Mouse (Mus musculus): ENCODE data around the gene Olfr635. TPM values are rescaled to one million over a fixed set of nuclear protein-coding genes. Genes with fewer than 3 reads are reported as not detected.
"Not testable (repeated sequence)": the region's sequence is repeated elsewhere in the genome, so short reads cannot be mapped to it uniquely, and the experiment has no call there.

Olfr635 gene
- under 1 TPM in 1 of 2 experiments, not detected in 1; 0.05 TPM for polyA plus RNA-seq (2017; shearing (Covaris generic))

- no peak for ATAC-seq
These were observed at the start of gene Olfr635 for GRCm38 (mm10) chr7:103970852-103971251. Gene Olfr635, plus strand, starts transcription at chr7:103971152.

GRCm38 (mm10) chr7:103928525-103928924 lies 42.4 kb upstream of the Olfr635 start, which contains the start of gene Olfr631:
Gene Olfr631, plus strand, starts transcription at chr7:103928825.
- no peak for ATAC-seq

- ATAC-seq: no peak
These were observed 36.7 kb upstream of the Olfr635 start, which contains the start of gene Olfr632 for GRCm38 (mm10) chr7:103934264-103934663. Gene Olfr632, plus strand, starts transcription at chr7:103934347.

- peak; percentile 49 for ATAC-seq
These were observed 28.2 kb upstream of the Olfr635 start for GRCm38 (mm10) chr7:103942730-103943129.

GRCm38 (mm10) chr7:103944137-103944536 lies 26.8 kb upstream of the Olfr635 start, which contains the start of gene Olfr633:
Gene Olfr633, plus strand, starts transcription at chr7:103944437.
- no peak for ATAC-seq

- not testable (repeated sequence) for ATAC-seq
These were observed 4.1 kb upstream of the Olfr635 start for GRCm38 (mm10) chr7:103966873-103967272.

- no peak for ATAC-seq
These were observed 830 bp downstream of the Olfr635 start for GRCm38 (mm10) chr7:103971782-103972181.

GRCm38 (mm10) chr7:103998446-103998845 lies 27.5 kb downstream of the Olfr635 start, which contains the start of gene Olfr638:
Gene Olfr638, plus strand, starts transcription at chr7:103998746.
- no peak for ATAC-seq

- no peak for ATAC-seq
These were observed 28.2 kb downstream of the Olfr635 start for GRCm38 (mm10) chr7:103999124-103999523.

- no peak for ATAC-seq
These were observed 46.3 kb downstream of the Olfr635 start, which contains the start of gene Olfr639 for GRCm38 (mm10) chr7:104017203-104017602. Gene Olfr639, minus strand, starts transcription at chr7:104017303.

- ATAC-seq: no peak
These were observed 48.0 kb downstream of the Olfr635 start for GRCm38 (mm10) chr7:104018953-104019352.

GRCm38 (mm10) chr7:104021651-104022050 lies 50.7 kb downstream of the Olfr635 start:
- ATAC-seq: no peak

- no peak for ATAC-seq
These were observed 54.5 kb downstream of the Olfr635 start, which contains the start of gene Olfr640 for GRCm38 (mm10) chr7:104025473-104025872. Gene Olfr640, minus strand, starts transcription at chr7:104025573.

- no peak for ATAC-seq
These were observed 56.0 kb downstream of the Olfr635 start for GRCm38 (mm10) chr7:104026978-104027377.

GRCm38 (mm10) chr7:104035145-104035544 lies 64.2 kb downstream of the Olfr635 start, which contains the start of gene Olfr641:
Gene Olfr641, plus strand, starts transcription at chr7:104035445.
- no peak for ATAC-seq

Other genes starting within 250 kb of the Olfr635 start
- gene Olfr628, start 240.8 kb upstream of the Olfr635 start, polyA plus RNA-seq (2017; shearing (Covaris generic)): not detected
- gene Olfr629, start 226.2 kb upstream of the Olfr635 start, polyA plus RNA-seq (2017; shearing (Covaris generic)): not detected
- not detected for gene Olfr630, start 213.8 kb upstream of the Olfr635 start, polyA plus RNA-seq (2017; shearing (Covaris generic))
- gene Olfr69, start 199.6 kb upstream of the Olfr635 start, polyA plus RNA-seq (2017; shearing (Covaris generic)): not detected
- not detected for gene Olfr68, start 191.5 kb upstream of the Olfr635 start, polyA plus RNA-seq (2017; shearing (Covaris generic))
- not detected for gene Olfr67, start 179.3 kb upstream of the Olfr635 start, polyA plus RNA-seq (2017; shearing (Covaris generic))
- gene Hbb-bt, start 157.2 kb upstream of the Olfr635 start, polyA plus RNA-seq (2017; shearing (Covaris generic)): 1 to 10 TPM in 1 of 2 experiments, not detected in 1; 2.4 TPM
- 1 to 10 TPM; 3.4 to 7.7 TPM for gene Hbb-bs, start 143.1 kb upstream of the Olfr635 start, polyA plus RNA-seq (2017; shearing (Covaris generic))
- gene Hbb-bh2, start 130.6 kb upstream of the Olfr635 start, polyA plus RNA-seq (2017; shearing (Covaris generic)): not detected
- gene Hbb-bh1, start 128.0 kb upstream of the Olfr635 start, polyA plus RNA-seq (2017; shearing (Covaris generic)): not detected
- gene Hbb-y, start 117.9 kb upstream of the Olfr635 start, polyA plus RNA-seq (2017; shearing (Covaris generic)): not detected
- gene Olfr66, start 84.9 kb upstream of the Olfr635 start, polyA plus RNA-seq (2017; shearing (Covaris generic)): under 1 TPM in 1 of 2 experiments, not detected in 1; 0.13 TPM
- gene Olfr64, start 76.7 kb upstream of the Olfr635 start, polyA plus RNA-seq (2017; shearing (Covaris generic)): under 1 TPM in 1 of 2 experiments, not detected in 1; 0.07 TPM
- not detected for gene Olfr65, start 67.7 kb upstream of the Olfr635 start, polyA plus RNA-seq (2017; shearing (Covaris generic))
- not detected for gene Olfr631, start 42.3 kb upstream of the Olfr635 start, polyA plus RNA-seq (2017; shearing (Covaris generic))
- gene Olfr632, start 36.8 kb upstream of the Olfr635 start, polyA plus RNA-seq (2017; shearing (Covaris generic)): not detected
- not detected for gene Olfr633, start 26.7 kb upstream of the Olfr635 start, polyA plus RNA-seq (2017; shearing (Covaris generic))
- not detected for gene Olfr638, start 27.6 kb downstream of the Olfr635 start, polyA plus RNA-seq (2017; shearing (Covaris generic))
- gene Olfr639, start 46.2 kb downstream of the Olfr635 start, polyA plus RNA-seq (2017; shearing (Covaris generic)): under 1 TPM in 1 of 2 experiments, not detected in 1; 0.08 TPM
- gene Olfr640, start 54.4 kb downstream of the Olfr635 start, polyA plus RNA-seq (2017; shearing (Covaris generic)): not detected
- gene Olfr641, start 64.3 kb downstream of the Olfr635 start, polyA plus RNA-seq (2017; shearing (Covaris generic)): not detected
- gene Olfr642, start 81.5 kb downstream of the Olfr635 start, polyA plus RNA-seq (2017; shearing (Covaris generic)): not detected
- not detected for gene 4930516K23Rik, start 90.3 kb downstream of the Olfr635 start, polyA plus RNA-seq (2017; shearing (Covaris generic))
- not detected for gene Olfr644, start 100.7 kb downstream of the Olfr635 start, polyA plus RNA-seq (2017; shearing (Covaris generic))
- not detected for gene Olfr645, start 114.3 kb downstream of the Olfr635 start, polyA plus RNA-seq (2017; shearing (Covaris generic))
- not detected for gene Olfr646, start 133.7 kb downstream of the Olfr635 start, polyA plus RNA-seq (2017; shearing (Covaris generic))
- not detected for gene Ubqln5, start 158.7 kb downstream of the Olfr635 start, polyA plus RNA-seq (2017; shearing (Covaris generic))
- not detected for gene Olfr643, start 166.3 kb downstream of the Olfr635 start, polyA plus RNA-seq (2017; shearing (Covaris generic))
- gene Ubqln3, start 172.1 kb downstream of the Olfr635 start, polyA plus RNA-seq (2017; shearing (Covaris generic)): not detected
- gene Ubqlnl, start 179.4 kb downstream of the Olfr635 start, polyA plus RNA-seq (2017; shearing (Covaris generic)): not detected
- not detected for gene Olfm5, start 193.7 kb downstream of the Olfr635 start, polyA plus RNA-seq (2017; shearing (Covaris generic))
- under 1 TPM; 0.20 to 0.23 TPM for gene Olfr648, start 212.2 kb downstream of the Olfr635 start, polyA plus RNA-seq (2017; shearing (Covaris generic))
- not detected for gene Olfr649, start 224.8 kb downstream of the Olfr635 start, polyA plus RNA-seq (2017; shearing (Covaris generic))
- 1 to 10 TPM in 1 of 2 experiments, under 1 TPM in 1; 0.25 to 2.7 TPM for gene Trim6, start 247.6 kb downstream of the Olfr635 start, polyA plus RNA-seq (2017; shearing (Covaris generic))